Mouse (Mus musculus) bone marrow, adult 2 months (tissue): ENCODE results near the gene Wnt2b.

Experiments
- CTCF ChIP-seq: fragments of 200-500 bp; IDR thresholded peaks from 2 replicates; pipeline ENCODE4 v1.5.1; 2011; ENCODE audit warnings: low read length, control low read depth; ENCODE audit not compliant: control insufficient read depth, insufficient read depth
- POLR2A ChIP-seq: fragments of 200-500 bp; IDR thresholded peaks from 2 replicates; pipeline ENCODE4 v1.6.1; 2011; ENCODE audit warnings: low read depth, mild to moderate bottlenecking, control low read depth, low read length, borderline replicate concordance; ENCODE audit not compliant: control insufficient read depth

- TF ChIP-seq CTCF (no peak), POLR2A (no peak)
Observed at GRCm38 (mm10) chr3:104906007-104906406, 55.7 kb downstream of the Wnt2b start.
